Mouse (Mus musculus): ENCODE data around the gene Gm8229. TPM values are rescaled to one million over a fixed set of nuclear protein-coding genes. Genes with fewer than 3 reads are reported as not detected.
"Not testable (repeated sequence)": the region's sequence is repeated elsewhere in the genome, so short reads cannot be mapped to it uniquely, and the experiment has no call there.

The Gm8229 gene
- polyA plus RNA-seq (2014; fragmentation: Nextera tagmentation; extraction: Ambion mirVana): not detected in 2 replicates

- ATAC-seq; H3K4me3 ChIP-seq (ENCODE audit: low read depth, low read length); H3K4me1 ChIP-seq (ENCODE audit: control insufficient read depth, insufficient read depth, low read length); H3K9me3 ChIP-seq (replicated peaks; ENCODE audit: control insufficient read depth, low read length); DNase-seq (ENCODE audit: low spot score); H3K4me2 ChIP-seq (ENCODE audit: low read length); H3K27ac ChIP-seq (ENCODE audit: low read depth, low read length); H3K36me3 ChIP-seq (ENCODE audit: control insufficient read depth, insufficient read depth, low read length); H3K9ac ChIP-seq (ENCODE audit: low read length); H3K27me3 ChIP-seq (replicated peaks; ENCODE audit: control insufficient read depth, insufficient read depth, low read length): not testable (repeated sequence)
- WGBS: 98% methylated on average over 4 of the region's 4 CpGs
These were observed at the start of gene Gm8229 for GRCm38 (mm10) chr14:44365057-44365456. Gene Gm8229 (plus strand): TSS chr14:44365357.

GRCm38 (mm10) chr14:44338484-44338883, 26.7 kb upstream of the Gm8229 start, which contains the start of gene Gm5930:
Gene Gm5930 (minus strand): TSS chr14:44338584.
- DNase-seq (ENCODE audit: low spot score); ATAC-seq; H3K4me2 ChIP-seq (ENCODE audit: low read length); H3K9me3 ChIP-seq (replicated peaks; ENCODE audit: control insufficient read depth, low read length); H3K36me3 ChIP-seq (ENCODE audit: control insufficient read depth, insufficient read depth, low read length); H3K4me1 ChIP-seq (ENCODE audit: control insufficient read depth, insufficient read depth, low read length); H3K4me3 ChIP-seq (ENCODE audit: low read depth, low read length); H3K27ac ChIP-seq (ENCODE audit: low read depth, low read length); H3K27me3 ChIP-seq (replicated peaks; ENCODE audit: control insufficient read depth, insufficient read depth, low read length); H3K9ac ChIP-seq (ENCODE audit: low read length): not testable (repeated sequence)
- WGBS: no CpG with 5 or more reads among the region's 2 CpGs

GRCm38 (mm10) chr14:44361416-44361815, 3.7 kb upstream of the Gm8229 start:
- not testable (repeated sequence) for H3K27me3 ChIP-seq (replicated peaks; ENCODE audit: control insufficient read depth, insufficient read depth, low read length); ATAC-seq; H3K27ac ChIP-seq (ENCODE audit: low read depth, low read length); H3K4me2 ChIP-seq (ENCODE audit: low read length); H3K9ac ChIP-seq (ENCODE audit: low read length); DNase-seq (ENCODE audit: low spot score); H3K36me3 ChIP-seq (ENCODE audit: control insufficient read depth, insufficient read depth, low read length); H3K9me3 ChIP-seq (replicated peaks; ENCODE audit: control insufficient read depth, low read length); H3K4me3 ChIP-seq (ENCODE audit: low read depth, low read length); H3K4me1 ChIP-seq (ENCODE audit: control insufficient read depth, insufficient read depth, low read length)
- WGBS: 29% methylated on average over 2 of the region's 2 CpGs

- H3K36me3 ChIP-seq (ENCODE audit: control insufficient read depth, insufficient read depth, low read length); ATAC-seq; H3K4me2 ChIP-seq (ENCODE audit: low read length); H3K27me3 ChIP-seq (replicated peaks; ENCODE audit: control insufficient read depth, insufficient read depth, low read length); H3K27ac ChIP-seq (ENCODE audit: low read depth, low read length); H3K4me1 ChIP-seq (ENCODE audit: control insufficient read depth, insufficient read depth, low read length); H3K9me3 ChIP-seq (replicated peaks; ENCODE audit: control insufficient read depth, low read length); H3K4me3 ChIP-seq (ENCODE audit: low read depth, low read length); H3K9ac ChIP-seq (ENCODE audit: low read length): not testable (repeated sequence)
- DNase-seq (ENCODE audit: low spot score): peak; percentile 7
These were observed 2.9 kb upstream of the Gm8229 start for GRCm38 (mm10) chr14:44362301-44362700.

- DNase-seq (ENCODE audit: low spot score); H3K4me1 ChIP-seq (ENCODE audit: control insufficient read depth, insufficient read depth, low read length); ATAC-seq; H3K4me2 ChIP-seq (ENCODE audit: low read length); H3K9ac ChIP-seq (ENCODE audit: low read length); H3K9me3 ChIP-seq (replicated peaks; ENCODE audit: control insufficient read depth, low read length); H3K36me3 ChIP-seq (ENCODE audit: control insufficient read depth, insufficient read depth, low read length); H3K27ac ChIP-seq (ENCODE audit: low read depth, low read length); H3K4me3 ChIP-seq (ENCODE audit: low read depth, low read length); H3K27me3 ChIP-seq (replicated peaks; ENCODE audit: control insufficient read depth, insufficient read depth, low read length): not testable (repeated sequence)
- 89% methylated on average over 3 of the region's 4 CpGs for WGBS
These were observed 19.1 kb downstream of the Gm8229 start for GRCm38 (mm10) chr14:44384233-44384632.

GRCm38 (mm10) chr14:44410588-44410987, 45.4 kb downstream of the Gm8229 start, which contains the start of gene Gm3371:
Gene Gm3371 (minus strand): TSS chr14:44410688.
- not testable (repeated sequence) for H3K9me3 ChIP-seq (replicated peaks; ENCODE audit: control insufficient read depth, low read length); H3K4me3 ChIP-seq (ENCODE audit: low read depth, low read length); ATAC-seq; DNase-seq (ENCODE audit: low spot score); H3K27ac ChIP-seq (ENCODE audit: low read depth, low read length); H3K27me3 ChIP-seq (replicated peaks; ENCODE audit: control insufficient read depth, insufficient read depth, low read length); H3K4me2 ChIP-seq (ENCODE audit: low read length); H3K9ac ChIP-seq (ENCODE audit: low read length); H3K4me1 ChIP-seq (ENCODE audit: control insufficient read depth, insufficient read depth, low read length); H3K36me3 ChIP-seq (ENCODE audit: control insufficient read depth, insufficient read depth, low read length)
- no CpG with 5 or more reads among the region's 2 CpGs for WGBS

Other genes starting within 250 kb of the Gm8229 start
- gene Gm3327, start 241.5 kb upstream of the Gm8229 start, polyA plus RNA-seq (2014; fragmentation: Nextera tagmentation; extraction: Ambion mirVana): not detected in 2 replicates
- gene Gm8212, start 167.7 kb upstream of the Gm8229 start, polyA plus RNA-seq (2014; fragmentation: Nextera tagmentation; extraction: Ambion mirVana): not detected in 2 replicates
- gene 4930503E14Rik, start 152.1 kb upstream of the Gm8229 start, polyA plus RNA-seq (2014; fragmentation: Nextera tagmentation; extraction: Ambion mirVana): not detected in 2 replicates
- not detected in 2 replicates for gene Gm8220, start 79.8 kb upstream of the Gm8229 start, polyA plus RNA-seq (2014; fragmentation: Nextera tagmentation; extraction: Ambion mirVana)
- not detected in 2 replicates for gene Gm5930, start 26.8 kb upstream of the Gm8229 start, polyA plus RNA-seq (2014; fragmentation: Nextera tagmentation; extraction: Ambion mirVana)
- gene Gm3371, start 45.3 kb downstream of the Gm8229 start, polyA plus RNA-seq (2014; fragmentation: Nextera tagmentation; extraction: Ambion mirVana): not detected in 2 replicates
- not detected in 2 replicates for gene Gm8232, start 68.3 kb downstream of the Gm8229 start, polyA plus RNA-seq (2014; fragmentation: Nextera tagmentation; extraction: Ambion mirVana)
- gene BC061237, start 127.1 kb downstream of the Gm8229 start, polyA plus RNA-seq (2014; fragmentation: Nextera tagmentation; extraction: Ambion mirVana): not detected in 2 replicates
- not detected in 2 replicates for gene Gm17093, start 152.9 kb downstream of the Gm8229 start, polyA plus RNA-seq (2014; fragmentation: Nextera tagmentation; extraction: Ambion mirVana)
- gene Gm8247, start 217.8 kb downstream of the Gm8229 start, polyA plus RNA-seq (2014; fragmentation: Nextera tagmentation; extraction: Ambion mirVana): not detected in 2 replicates